Mouse (Mus musculus): ENCODE measurements around the gene Kcnj10. TPM values are rescaled to one million over a fixed set of nuclear protein-coding genes. Genes with fewer than 3 reads are reported as not detected.

The Kcnj10 gene
- 0.03 and 0.06 TPM in 2 replicates for polyA plus RNA-seq (2015; fragmentation: Nextera tagmentation; extraction: Ambion mirVana)

- Histone ChIP-seq H3K4me3 (peak within 1 kb of the TSS; percentile 43), H3K4me1 (replicated peaks) (peaks cover 12% of the 10 kb centered on the region), H3K27me3 (peaks cover 66% of the 10 kb centered on the region), H3K27ac (no peak within 1 kb of the TSS), H3K36me3 (no peaks in the 10 kb centered on the region), H3K9me3 (replicated peaks) (no peaks in the 10 kb centered on the region), H3K4me2 (peak within 1 kb of the TSS; percentile 65), H3K9ac (no peak within 1 kb of the TSS)
- 2% methylated on average over 38 of the region's 38 CpGs for WGBS
- ATAC-seq (replicated peaks; ENCODE audit: insufficient number of reproducible peaks, insufficient read depth, low FRiP score, low read depth), result peak; percentile 79
These were observed at the start of gene Kcnj10 for GRCm38 (mm10) chr1:172340729-172341321. TSS of gene Kcnj10 (plus strand) at chr1:172341210.

DNA sequence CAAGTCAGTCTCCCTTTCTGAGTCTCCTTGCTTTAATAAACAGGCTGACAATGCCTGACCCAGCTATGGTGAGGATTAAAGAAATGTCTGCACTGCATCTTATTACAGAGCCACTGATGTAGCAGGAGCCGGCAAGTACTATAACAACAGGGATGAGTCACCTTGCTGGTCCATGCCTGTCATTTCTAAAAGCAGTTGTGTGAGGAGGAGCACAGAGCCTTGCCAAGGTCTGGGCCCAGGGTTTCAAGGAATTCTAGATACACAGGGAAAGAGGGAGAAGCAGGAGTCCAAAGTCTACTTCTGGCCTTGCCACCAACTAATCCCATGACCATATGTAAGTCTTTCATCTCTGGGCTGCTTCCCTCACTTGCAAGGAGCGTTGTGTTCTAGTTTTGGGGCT lies 48.1 kb upstream of the Kcnj10 start:
- no peaks in the 10 kb centered on the region for H3K27me3 ChIP-seq
- ATAC-seq (replicated peaks; ENCODE audit: insufficient number of reproducible peaks, insufficient read depth, low FRiP score, low read depth), result no peak
- H3K9me3 ChIP-seq (replicated peaks), result no peaks in the 10 kb centered on the region
- no peak overlapping the region for H3K4me3 ChIP-seq
- no peak overlapping the region for H3K4me2 ChIP-seq
- H3K4me1 ChIP-seq (replicated peaks), result peaks cover 32% of the 10 kb centered on the region
- peaks cover 23% of the 10 kb centered on the region for H3K36me3 ChIP-seq
- no peak overlapping the region for H3K9ac ChIP-seq
- 80% methylated on average over 2 of the region's 2 CpGs for WGBS
- no peak overlapping the region for H3K27ac ChIP-seq

DNA sequence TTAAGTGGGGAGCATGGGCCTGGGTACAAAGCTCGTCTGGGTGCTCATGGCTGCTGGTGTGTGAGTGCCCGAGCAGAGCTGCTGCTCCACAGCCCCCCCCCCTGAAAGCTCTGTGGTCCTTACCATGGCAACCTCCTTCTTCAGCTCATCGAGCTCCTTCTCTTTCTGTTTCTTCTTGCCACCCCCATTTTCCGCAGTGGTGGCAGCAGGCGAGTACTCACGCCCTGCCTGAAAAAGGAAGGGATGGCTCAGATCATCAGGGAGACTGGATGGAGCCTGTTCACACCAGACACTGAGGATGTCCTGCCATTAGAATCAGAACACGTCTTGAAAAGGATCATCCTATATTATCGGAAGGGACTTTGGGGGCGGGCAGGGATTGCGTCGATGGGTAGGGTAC lies 47.6 kb upstream of the Kcnj10 start:
- no peak for ATAC-seq (replicated peaks; ENCODE audit: insufficient number of reproducible peaks, insufficient read depth, low FRiP score, low read depth)
- peaks cover 37% of the 10 kb centered on the region for H3K4me1 ChIP-seq (replicated peaks)
- H3K4me3 ChIP-seq, result no peak overlapping the region
- no peaks in the 10 kb centered on the region for H3K9me3 ChIP-seq (replicated peaks)
- no peaks in the 10 kb centered on the region for H3K27me3 ChIP-seq
- no peak overlapping the region for H3K4me2 ChIP-seq
- no peak overlapping the region for H3K9ac ChIP-seq
- WGBS, result 87% methylated on average over 11 of the region's 11 CpGs
- peaks cover 23% of the 10 kb centered on the region for H3K36me3 ChIP-seq
- no peak overlapping the region for H3K27ac ChIP-seq

DNA sequence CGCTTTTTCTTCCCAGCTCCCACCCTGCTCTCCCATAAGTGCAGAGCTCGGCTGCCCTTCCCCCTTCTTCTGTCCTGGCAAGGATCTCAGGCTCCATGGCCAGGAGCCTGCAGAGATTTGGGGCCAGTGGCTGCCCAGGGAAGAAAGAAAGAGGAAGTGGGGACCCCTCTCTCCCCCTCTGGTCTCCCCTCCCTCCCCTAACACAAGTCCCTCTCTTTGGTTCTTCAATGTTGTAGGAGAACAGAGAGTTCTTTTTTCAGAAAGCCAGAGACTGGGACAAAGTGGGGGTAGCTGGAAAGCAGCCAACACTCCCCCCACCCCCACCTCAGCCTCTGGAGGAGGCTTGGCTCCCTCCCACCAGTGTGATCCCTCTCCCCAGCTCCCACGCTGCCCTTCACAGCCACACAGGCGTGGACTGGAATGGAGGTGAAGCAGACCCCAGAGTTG lies 45.2 kb upstream of the Kcnj10 start:
- WGBS, result 39% methylated on average over 4 of the region's 4 CpGs
- Histone ChIP-seq H3K36me3 (peaks cover 7% of the 10 kb centered on the region; the same call in 1 of the 2 replicates), H3K9ac (peak overlapping the region; percentile 30; the same call in 1 of the 2 replicates), H3K27ac (peak overlapping the region; percentile 90), H3K4me2 (peak overlapping the region; percentile 68), H3K4me3 (peak overlapping the region; percentile 51), H3K4me1 (replicated peaks) (peaks cover 58% of the 10 kb centered on the region), H3K27me3 (no peaks in the 10 kb centered on the region), H3K9me3 (replicated peaks) (no peaks in the 10 kb centered on the region)
- ATAC-seq (replicated peaks; ENCODE audit: insufficient number of reproducible peaks, insufficient read depth, low FRiP score, low read depth), result no peak; the same call in 1 of the 2 replicates

- Histone ChIP-seq H3K9me3 (replicated peaks) (no peaks in the 10 kb centered on the region), H3K27me3 (no peaks in the 10 kb centered on the region), H3K9ac (peak overlapping the region; percentile 60), H3K4me1 (replicated peaks) (peaks cover 66% of the 10 kb centered on the region), H3K4me2 (peak overlapping the region; percentile 68), H3K4me3 (peak overlapping the region; percentile 51), H3K36me3 (no peaks in the 10 kb centered on the region), H3K27ac (peak overlapping the region; percentile 90)
- WGBS, result 62% methylated on average over 6 of the region's 6 CpGs
- no peak for ATAC-seq (replicated peaks; ENCODE audit: insufficient number of reproducible peaks, insufficient read depth, low FRiP score, low read depth)
These were observed 44.0 kb upstream of the Kcnj10 start for GRCm38 (mm10) chr1:172296816-172297510.

GRCm38 (mm10) chr1:172297611-172298537 lies 43.1 kb upstream of the Kcnj10 start, which contains the start of gene Atp1a2:
TSS of gene Atp1a2 (minus strand) at chr1:172298064.
- H3K4me3 ChIP-seq, result peak within 1 kb of the TSS; percentile 51
- no peaks in the 10 kb centered on the region for H3K27me3 ChIP-seq
- H3K36me3 ChIP-seq, result no peaks in the 10 kb centered on the region
- WGBS, result 6% methylated on average over 16 of the region's 16 CpGs
- ATAC-seq (replicated peaks; ENCODE audit: insufficient number of reproducible peaks, insufficient read depth, low FRiP score, low read depth), result peak; percentile 77
- H3K4me1 ChIP-seq (replicated peaks), result peaks cover 66% of the 10 kb centered on the region
- no peaks in the 10 kb centered on the region for H3K9me3 ChIP-seq (replicated peaks)
- peak within 1 kb of the TSS; percentile 60 for H3K9ac ChIP-seq
- H3K4me2 ChIP-seq, result peak within 1 kb of the TSS; percentile 68
- H3K27ac ChIP-seq, result peak within 1 kb of the TSS; percentile 90

- Histone ChIP-seq H3K4me3 (no peak overlapping the region), H3K9me3 (replicated peaks) (no peaks in the 10 kb centered on the region), H3K36me3 (no peaks in the 10 kb centered on the region), H3K27me3 (no peaks in the 10 kb centered on the region), H3K9ac (no peak overlapping the region), H3K4me2 (no peak overlapping the region), H3K4me1 (replicated peaks) (peaks cover 66% of the 10 kb centered on the region), H3K27ac (peak overlapping the region; percentile 73)
- ATAC-seq (replicated peaks; ENCODE audit: insufficient number of reproducible peaks, insufficient read depth, low FRiP score, low read depth), result no peak
- 45% methylated on average over 7 of the region's 7 CpGs for WGBS
These were observed 41.5 kb upstream of the Kcnj10 start for GRCm38 (mm10) chr1:172299528-172299927.

- Histone ChIP-seq H3K4me2 (no peak overlapping the region), H3K27ac (peak overlapping the region; percentile 73), H3K36me3 (no peaks in the 10 kb centered on the region), H3K9ac (no peak overlapping the region), H3K27me3 (no peaks in the 10 kb centered on the region), H3K4me1 (replicated peaks) (peaks cover 60% of the 10 kb centered on the region), H3K9me3 (replicated peaks) (no peaks in the 10 kb centered on the region), H3K4me3 (no peak overlapping the region)
- WGBS, result 50% methylated on average over 5 of the region's 5 CpGs
- no peak for ATAC-seq (replicated peaks; ENCODE audit: insufficient number of reproducible peaks, insufficient read depth, low FRiP score, low read depth)
These were observed 40.8 kb upstream of the Kcnj10 start for GRCm38 (mm10) chr1:172300247-172300646.

DNA sequence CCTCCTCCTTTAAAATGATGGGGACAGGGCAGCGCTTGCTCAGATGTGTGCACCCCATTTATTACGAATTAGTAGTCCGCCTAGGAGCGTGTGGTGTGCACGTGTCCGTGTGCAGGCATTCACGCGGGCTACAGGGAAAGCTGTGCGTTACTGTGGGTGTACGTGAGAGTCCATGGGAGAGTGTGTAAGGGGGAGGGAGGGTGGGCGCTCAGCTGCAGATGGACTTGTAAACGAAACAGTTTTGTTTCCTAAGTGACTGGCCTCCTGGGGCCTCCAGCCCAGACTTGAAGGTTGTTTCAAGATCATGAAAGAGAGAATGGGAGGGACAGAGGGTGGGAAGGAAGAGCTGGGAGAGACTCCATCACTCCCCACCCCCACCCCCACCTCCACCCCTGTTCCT lies 39.8 kb upstream of the Kcnj10 start:
- ATAC-seq (replicated peaks; ENCODE audit: insufficient number of reproducible peaks, insufficient read depth, low FRiP score, low read depth), result no peak
- Histone ChIP-seq H3K36me3 (no peaks in the 10 kb centered on the region), H3K4me3 (no peak overlapping the region), H3K9ac (no peak overlapping the region), H3K27ac (no peak overlapping the region), H3K9me3 (replicated peaks) (no peaks in the 10 kb centered on the region), H3K27me3 (no peaks in the 10 kb centered on the region), H3K4me2 (no peak overlapping the region), H3K4me1 (replicated peaks) (peaks cover 50% of the 10 kb centered on the region)
- 60% methylated on average over 12 of the region's 12 CpGs for WGBS

GRCm38 (mm10) chr1:172302311-172302710 lies 38.7 kb upstream of the Kcnj10 start:
- peaks cover 39% of the 10 kb centered on the region for H3K4me1 ChIP-seq (replicated peaks)
- H3K36me3 ChIP-seq, result no peaks in the 10 kb centered on the region
- no peaks in the 10 kb centered on the region for H3K9me3 ChIP-seq (replicated peaks)
- 64% methylated on average over 3 of the region's 3 CpGs for WGBS
- H3K9ac ChIP-seq, result no peak overlapping the region
- H3K4me3 ChIP-seq, result no peak overlapping the region
- no peaks in the 10 kb centered on the region for H3K27me3 ChIP-seq
- no peak overlapping the region for H3K27ac ChIP-seq
- no peak for ATAC-seq (replicated peaks; ENCODE audit: insufficient number of reproducible peaks, insufficient read depth, low FRiP score, low read depth)
- H3K4me2 ChIP-seq, result no peak overlapping the region

DNA sequence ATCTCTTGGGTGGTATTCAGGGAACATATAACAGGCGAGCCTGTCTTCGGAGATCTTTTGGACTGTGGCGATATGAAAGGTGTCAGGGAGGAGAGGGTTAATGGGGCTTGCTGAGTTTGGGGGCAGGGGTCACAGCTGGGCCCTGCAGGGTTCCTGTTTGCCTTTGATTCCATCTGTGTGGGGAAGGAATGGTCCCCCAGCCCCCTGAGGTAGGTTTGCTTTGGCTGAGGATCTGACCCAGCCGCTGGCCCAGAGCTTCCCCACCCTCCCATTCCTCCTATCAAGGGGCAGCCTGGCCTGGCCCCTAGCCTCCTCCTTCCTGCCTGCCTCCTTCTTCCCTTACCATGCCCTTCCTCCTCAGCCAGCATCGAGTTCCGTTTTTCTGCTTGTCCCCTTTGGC lies 38.2 kb upstream of the Kcnj10 start:
- Histone ChIP-seq H3K27me3 (no peaks in the 10 kb centered on the region), H3K27ac (no peak overlapping the region), H3K9ac (no peak overlapping the region), H3K36me3 (no peaks in the 10 kb centered on the region), H3K9me3 (replicated peaks) (no peaks in the 10 kb centered on the region), H3K4me3 (no peak overlapping the region), H3K4me1 (replicated peaks) (peaks cover 35% of the 10 kb centered on the region), H3K4me2 (no peak overlapping the region)
- WGBS, result 37% methylated on average over 6 of the region's 6 CpGs
- no peak for ATAC-seq (replicated peaks; ENCODE audit: insufficient number of reproducible peaks, insufficient read depth, low FRiP score, low read depth)
